Mouse (Mus musculus): Measurements from ENCODE around the gene Prkar2b. TPM values are rescaled to one million over a fixed set of nuclear protein-coding genes. Genes with fewer than 3 reads are reported as not detected.

The Prkar2b gene
- polyA plus RNA-seq, 1 experiment = 10.9 TPM

DNA sequence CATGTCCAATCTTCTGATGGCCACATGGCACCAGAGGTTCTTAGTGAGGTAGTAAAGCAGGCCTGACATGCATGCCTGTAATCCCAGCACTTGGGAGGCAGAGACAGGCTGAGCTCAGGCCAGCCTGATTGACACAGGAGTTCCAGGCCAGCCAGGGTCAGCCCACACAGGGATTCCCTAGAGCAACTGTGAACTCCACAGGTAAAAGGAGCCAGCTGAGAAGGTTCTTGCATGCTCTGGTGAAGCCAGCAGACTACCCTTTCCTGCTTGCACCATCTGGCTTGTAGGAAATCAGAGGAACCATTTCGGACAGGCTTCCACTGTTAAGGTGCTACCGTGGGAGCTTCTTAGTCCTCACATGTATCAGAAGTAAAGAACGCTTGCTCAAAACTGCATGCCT, 5.3 kb downstream of the Prkar2b start:
- DNase-seq = no peak
- WGBS = 86% methylated on average over 3 of the region's 3 CpGs
- peaks cover 15% of the 10 kb centered on the region; the same call in 1 of the 2 replicates for H3K4me1 ChIP-seq (replicated peaks; ENCODE audit: control insufficient read depth, insufficient read depth, low read length)
- H3K27ac ChIP-seq (ENCODE audit: control insufficient read depth, insufficient read depth, low read length) = no peak overlapping the region
- TF ChIP-seq POLR2A (IDR thresholded peaks at IDR 0.05; ENCODE audit: control insufficient read depth, extremely low read depth, insufficient read depth, low read length, poor library complexity) = no peak
- TF ChIP-seq CTCF (IDR thresholded peaks at IDR 0.05; ENCODE audit: borderline replicate concordance, control insufficient read depth, extremely low read depth, insufficient read depth, low read length, poor library complexity) = no peak
- H3K27me3 ChIP-seq (ENCODE audit: control insufficient read depth, insufficient read depth, low read length) = no peaks in the 10 kb centered on the region
- no peaks in the 10 kb centered on the region for H3K36me3 ChIP-seq (ENCODE audit: control insufficient read depth, insufficient read depth, low read length)
- H3K4me3 ChIP-seq (ENCODE audit: control insufficient read depth, insufficient read depth, low read length) = no peak overlapping the region

DNA sequence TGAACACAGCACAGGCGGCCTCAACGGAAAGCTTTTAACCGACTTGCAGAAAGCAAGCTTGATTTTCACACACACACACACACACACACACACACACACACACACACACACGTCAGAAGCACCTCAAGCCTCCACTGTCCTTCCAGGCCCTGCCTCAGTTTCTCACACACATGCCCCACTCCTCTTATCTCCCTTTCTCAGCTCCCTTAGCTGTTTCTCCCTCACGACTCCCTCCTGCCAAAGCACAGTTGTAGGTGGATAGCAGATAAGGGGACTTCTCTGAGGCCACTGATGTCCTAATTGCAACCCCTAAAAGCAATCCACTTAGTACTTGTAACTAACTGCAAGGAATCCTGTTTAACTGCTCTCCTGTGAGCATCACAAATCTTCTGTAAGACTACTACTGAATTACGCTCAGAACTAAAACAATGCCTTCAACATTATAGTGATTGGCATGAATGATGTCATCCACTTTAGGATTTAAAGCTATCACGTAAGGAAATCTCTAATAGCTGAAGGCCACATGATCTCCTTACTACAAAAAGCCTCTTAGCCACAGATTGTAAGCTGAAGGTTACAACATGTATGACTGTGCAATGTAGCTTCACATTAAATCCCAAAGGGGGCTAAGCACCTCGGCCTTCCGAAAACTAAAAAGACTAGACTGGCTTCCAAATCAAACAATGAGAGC, 6.5 kb downstream of the Prkar2b start:
- no peaks in the 10 kb centered on the region for H3K36me3 ChIP-seq (ENCODE audit: control insufficient read depth, insufficient read depth, low read length)
- 0 out of 2 replicates have a peak, but pooled peaks cover 9% of the 10 kb centered on the region for H3K4me1 ChIP-seq (replicated peaks; ENCODE audit: control insufficient read depth, insufficient read depth, low read length)
- TF ChIP-seq POLR2A (IDR thresholded peaks at IDR 0.05; ENCODE audit: control insufficient read depth, extremely low read depth, insufficient read depth, low read length, poor library complexity) (no peak), CTCF (IDR thresholded peaks at IDR 0.05; ENCODE audit: borderline replicate concordance, control insufficient read depth, extremely low read depth, insufficient read depth, low read length, poor library complexity) (no peak)
- no peaks in the 10 kb centered on the region for H3K27me3 ChIP-seq (ENCODE audit: control insufficient read depth, insufficient read depth, low read length)
- no peak overlapping the region for H3K27ac ChIP-seq (ENCODE audit: control insufficient read depth, insufficient read depth, low read length)
- DNase-seq = no peak
- H3K4me3 ChIP-seq (ENCODE audit: control insufficient read depth, insufficient read depth, low read length) = no peak overlapping the region
- 91% methylated on average over 9 of the region's 9 CpGs for WGBS

DNA sequence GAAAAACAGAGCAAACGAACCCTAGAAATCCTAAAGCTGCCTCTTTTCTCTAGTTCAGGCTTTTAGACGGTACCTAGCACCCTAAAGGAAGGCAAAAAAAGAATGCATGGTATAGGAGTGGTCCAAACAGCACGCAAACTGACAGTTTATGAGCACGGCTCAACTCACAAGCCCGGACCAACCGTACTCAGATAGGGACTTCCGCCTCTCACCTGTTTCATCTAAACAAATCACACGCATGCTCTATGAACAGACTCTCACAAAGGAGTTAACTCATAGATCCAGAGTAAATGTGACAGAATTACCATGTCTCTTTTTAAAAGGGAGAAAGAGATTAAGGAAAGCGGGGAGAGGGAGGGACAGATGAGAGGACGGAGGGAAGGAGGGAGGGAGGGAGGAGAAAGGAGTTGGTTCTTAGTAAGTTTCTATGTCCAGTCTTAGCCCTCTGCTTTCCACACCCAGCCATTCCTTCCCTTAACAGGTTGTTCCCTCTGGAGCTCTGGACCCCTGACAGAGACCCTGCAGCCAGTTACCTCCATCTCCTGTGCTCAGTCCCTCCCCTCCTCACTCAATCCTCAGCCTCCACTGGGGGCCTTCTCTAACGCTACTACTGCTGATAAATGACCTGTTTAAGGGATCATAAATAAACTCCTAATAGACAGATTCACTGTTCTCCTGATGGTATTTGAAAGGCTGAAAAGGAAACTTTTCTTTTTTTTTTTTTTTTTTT, 7.3 kb downstream of the Prkar2b start:
- H3K36me3 ChIP-seq (ENCODE audit: control insufficient read depth, insufficient read depth, low read length) = no peaks in the 10 kb centered on the region
- no peaks in the 10 kb centered on the region for H3K27me3 ChIP-seq (ENCODE audit: control insufficient read depth, insufficient read depth, low read length)
- H3K27ac ChIP-seq (ENCODE audit: control insufficient read depth, insufficient read depth, low read length) = no peak overlapping the region
- 92% methylated on average over 11 of the region's 11 CpGs for WGBS
- no peak for DNase-seq
- H3K4me1 ChIP-seq (replicated peaks; ENCODE audit: control insufficient read depth, insufficient read depth, low read length) = 0 out of 2 replicates have a peak, but pooled peaks cover 8% of the 10 kb centered on the region
- TF ChIP-seq POLR2A (IDR thresholded peaks at IDR 0.05; ENCODE audit: control insufficient read depth, extremely low read depth, insufficient read depth, low read length, poor library complexity) (no peak), CTCF (IDR thresholded peaks at IDR 0.05; ENCODE audit: borderline replicate concordance, control insufficient read depth, extremely low read depth, insufficient read depth, low read length, poor library complexity) (no peak)
- H3K4me3 ChIP-seq (ENCODE audit: control insufficient read depth, insufficient read depth, low read length) = no peak overlapping the region

DNA sequence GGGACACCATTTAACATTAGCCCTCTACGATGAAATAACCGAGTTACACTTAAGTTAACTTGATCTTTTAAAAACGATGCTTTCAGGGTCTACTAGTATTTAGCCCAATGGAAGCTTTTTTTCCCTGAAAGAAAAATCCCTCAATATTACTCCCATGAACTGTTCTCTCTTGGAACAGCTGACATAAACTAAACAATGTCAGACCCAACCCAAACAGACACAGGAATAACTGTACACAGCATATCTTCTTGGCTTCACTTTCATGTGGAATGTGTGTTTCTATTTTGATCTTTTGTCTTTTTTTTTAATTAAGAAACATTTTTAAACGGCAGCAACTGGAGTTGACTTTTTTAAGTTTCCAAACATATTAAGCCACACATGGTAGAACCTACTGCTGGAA, 8.2 kb downstream of the Prkar2b start:
- H3K4me1 ChIP-seq (replicated peaks; ENCODE audit: control insufficient read depth, insufficient read depth, low read length) = 0 out of 2 replicates have a peak, but pooled peaks cover 8% of the 10 kb centered on the region
- no peaks in the 10 kb centered on the region for H3K27me3 ChIP-seq (ENCODE audit: control insufficient read depth, insufficient read depth, low read length)
- no peak overlapping the region for H3K4me3 ChIP-seq (ENCODE audit: control insufficient read depth, insufficient read depth, low read length)
- 76% methylated on average over 4 of the region's 4 CpGs for WGBS
- no peaks in the 10 kb centered on the region for H3K36me3 ChIP-seq (ENCODE audit: control insufficient read depth, insufficient read depth, low read length)
- DNase-seq = no peak
- TF ChIP-seq POLR2A (IDR thresholded peaks at IDR 0.05; ENCODE audit: control insufficient read depth, extremely low read depth, insufficient read depth, low read length, poor library complexity) = no peak
- TF ChIP-seq CTCF (IDR thresholded peaks at IDR 0.05; ENCODE audit: borderline replicate concordance, control insufficient read depth, extremely low read depth, insufficient read depth, low read length, poor library complexity) = no peak
- H3K27ac ChIP-seq (ENCODE audit: control insufficient read depth, insufficient read depth, low read length) = no peak overlapping the region

DNA sequence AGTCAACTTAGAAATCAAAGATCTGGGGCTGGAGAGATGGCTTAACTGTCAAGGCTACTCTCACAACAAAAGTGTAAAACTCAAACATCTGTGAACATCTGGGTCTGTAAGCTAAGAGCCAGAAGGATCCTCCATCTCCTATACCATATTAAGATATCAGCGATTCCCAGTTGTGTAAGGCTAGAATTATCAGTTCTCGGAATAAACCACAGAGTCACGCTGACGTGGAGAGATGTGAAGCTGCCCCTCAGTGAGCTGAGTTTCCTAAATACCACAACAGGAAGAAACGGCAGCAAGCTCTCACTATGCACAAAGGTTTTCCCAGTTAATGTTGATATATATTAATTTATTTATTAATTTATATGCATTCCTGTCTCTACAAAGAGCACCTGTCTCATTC, 10.9 kb downstream of the Prkar2b start:
- Histone ChIP-seq H3K27ac (ENCODE audit: control insufficient read depth, insufficient read depth, low read length) (no peak overlapping the region), H3K4me1 (replicated peaks; ENCODE audit: control insufficient read depth, insufficient read depth, low read length) (no peaks in the 10 kb centered on the region), H3K27me3 (ENCODE audit: control insufficient read depth, insufficient read depth, low read length) (no peaks in the 10 kb centered on the region), H3K36me3 (ENCODE audit: control insufficient read depth, insufficient read depth, low read length) (no peaks in the 10 kb centered on the region), H3K4me3 (ENCODE audit: control insufficient read depth, insufficient read depth, low read length) (no peak overlapping the region)
- TF ChIP-seq POLR2A (IDR thresholded peaks at IDR 0.05; ENCODE audit: control insufficient read depth, extremely low read depth, insufficient read depth, low read length, poor library complexity) (no peak), CTCF (IDR thresholded peaks at IDR 0.05; ENCODE audit: borderline replicate concordance, control insufficient read depth, extremely low read depth, insufficient read depth, low read length, poor library complexity) (no peak)
- WGBS = 14% methylated on average over 5 of the region's 5 CpGs
- DNase-seq = no peak

DNA sequence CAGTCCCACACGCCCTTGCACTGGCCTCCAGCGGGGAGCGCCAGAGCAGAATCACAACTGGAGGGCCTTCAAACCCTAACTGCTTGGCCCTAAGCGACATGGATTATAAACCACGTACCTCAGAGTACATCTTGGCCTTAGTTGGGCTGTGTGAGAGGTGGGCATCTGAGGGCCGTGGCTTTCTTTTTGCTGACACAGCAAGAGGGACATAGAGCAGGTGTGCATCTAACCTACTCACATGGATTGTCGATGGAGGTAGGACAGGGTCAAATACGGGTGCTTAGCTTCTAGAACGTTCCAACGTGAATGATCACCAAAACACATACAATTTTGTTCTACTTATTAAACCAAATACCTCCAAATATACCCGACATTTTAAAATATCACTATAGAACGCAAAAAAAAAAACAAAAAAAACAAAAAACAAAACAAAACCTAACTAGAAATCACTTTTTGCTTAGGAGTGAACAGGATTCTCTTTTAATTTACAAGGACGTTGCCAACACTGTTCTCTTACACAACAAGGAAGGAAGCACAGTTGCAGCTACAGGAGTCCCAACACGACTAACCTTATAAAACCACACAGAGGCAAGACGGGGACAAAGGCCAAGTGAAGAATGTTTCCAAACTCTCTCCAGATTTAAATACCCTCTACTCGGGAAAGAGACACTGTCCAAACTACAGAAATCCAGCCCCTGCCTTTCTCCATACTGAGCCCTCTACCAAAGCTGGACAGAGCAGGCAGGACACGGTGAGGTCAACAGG, 15.3 kb downstream of the Prkar2b start:
- Histone ChIP-seq H3K4me1 (replicated peaks; ENCODE audit: control insufficient read depth, insufficient read depth, low read length) (no peaks in the 10 kb centered on the region), H3K4me3 (ENCODE audit: control insufficient read depth, insufficient read depth, low read length) (no peak overlapping the region), H3K36me3 (ENCODE audit: control insufficient read depth, insufficient read depth, low read length) (no peaks in the 10 kb centered on the region), H3K27me3 (ENCODE audit: control insufficient read depth, insufficient read depth, low read length) (no peaks in the 10 kb centered on the region), H3K27ac (ENCODE audit: control insufficient read depth, insufficient read depth, low read length) (no peak overlapping the region)
- WGBS = 77% methylated on average over 17 of the region's 17 CpGs
- no peak for TF ChIP-seq CTCF (IDR thresholded peaks at IDR 0.05; ENCODE audit: borderline replicate concordance, control insufficient read depth, extremely low read depth, insufficient read depth, low read length, poor library complexity)
- no peak for TF ChIP-seq POLR2A (IDR thresholded peaks at IDR 0.05; ENCODE audit: control insufficient read depth, extremely low read depth, insufficient read depth, low read length, poor library complexity)
- no peak for DNase-seq
